Mouse (Mus musculus) MEL (cell line): ENCODE results near the gene Kdelr3.

Experiments used
- CHD2 ChIP-seq: IDR thresholded peaks from 2 replicates; pipeline ENCODE4 v1.6.1; 2011; ENCODE audit warnings: low read length, improper control_type of control experiment
- CTCF ChIP-seq, 3 experiments: IDR thresholded peaks in 2 of 3; conservative IDR thresholded peaks in 1 of 3; 2 replicates each; pipeline ENCODE4 v1.5.1; 2011 to 2012; ENCODE audit warnings: low read length in 3 of 3, low read depth in 2 of 3, mild to moderate bottlenecking in 2 of 3, improper control_type of control experiment in 1 of 3, inconsistent platforms in 1 of 3, mixed read lengths in 1 of 3, moderate library complexity in 1 of 3; ENCODE audit not compliant: control insufficient read depth in 1 of 3, insufficient read depth in 1 of 3, poor library complexity in 1 of 3, severe bottlenecking in 1 of 3
- E2F4 ChIP-seq: IDR thresholded peaks from 2 replicates; pipeline ENCODE4 v1.6.1; 2011; ENCODE audit warnings: low read depth, low read length, improper control_type of control experiment, borderline replicate concordance
- EP300 ChIP-seq, 2 experiments: IDR thresholded peaks; 2 replicates each; pipeline ENCODE4 v1.6.1; 2011; ENCODE audit warnings: improper control_type of control experiment in 2 of 2, low read length in 2 of 2, low read depth in 1 of 2, mild to moderate bottlenecking in 1 of 2
- GATA1 ChIP-seq: IDR thresholded peaks from 2 replicates; pipeline ENCODE4 v1.6.1; 2011; ENCODE audit warnings: low read depth, low read length, improper control_type of control experiment
- MAX ChIP-seq: IDR thresholded peaks from 2 replicates; pipeline ENCODE4 v1.6.1; 2011; ENCODE audit warnings: low read length, improper control_type of control experiment
- POLR2AphosphoS2 ChIP-seq: IDR thresholded peaks from 2 replicates; pipeline ENCODE4 v1.6.1; 2011; ENCODE audit warnings: low read length, improper control_type of control experiment
- TCF12 ChIP-seq: IDR thresholded peaks from 2 replicates; pipeline ENCODE4 v1.6.1; 2014; ENCODE audit warnings: low read depth, mild to moderate bottlenecking, inconsistent platforms, low read length, improper control_type of control experiment, moderate library complexity

DNA sequence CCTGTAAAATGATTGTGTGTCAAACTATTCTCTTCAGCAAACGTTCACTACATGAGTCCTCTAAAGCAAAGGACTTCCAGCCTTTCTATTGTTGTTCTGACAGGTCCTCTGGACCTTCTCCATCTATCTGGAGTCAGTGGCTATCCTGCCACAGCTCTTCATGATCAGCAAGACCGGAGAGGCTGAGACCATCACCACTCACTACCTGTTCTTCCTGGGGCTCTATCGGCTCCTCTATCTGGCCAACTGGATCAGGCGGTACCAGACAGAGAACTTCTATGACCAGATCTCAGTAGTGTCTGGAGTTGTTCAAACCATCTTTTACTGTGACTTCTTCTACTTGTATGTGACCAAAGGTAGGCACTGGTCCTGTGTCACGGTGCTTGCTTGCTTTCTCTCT is 9.4 kb downstream of the Kdelr3 start:
- TF ChIP-seq GATA1 (no peak), CTCF (IDR thresholded peaks at IDR 0.05 in 2 of 3, conservative IDR thresholded peaks at IDR 0.05 in 1 of 3; ENCODE audit: control insufficient read depth in 1 of 3, insufficient read depth in 1 of 3, low read depth in 2 of 3, low read length in 3 of 3, poor library complexity in 1 of 3, severe bottlenecking in 1 of 3) (no peak), CHD2 (no peak), EP300 (IDR thresholded peaks at IDR 0.05; ENCODE audit: low read depth in 1 of 2, low read length in 2 of 2) (no peak), POLR2AphosphoS2 (no peak), E2F4 (no peak), TCF12 (no peak), MAX (no peak)
